Mouse (Mus musculus): Measurements from ENCODE around the gene Bex6. TPM values are rescaled to one million over a fixed set of nuclear protein-coding genes. Genes with fewer than 3 reads are reported as not detected.

The Bex6 gene
- polyA plus RNA-seq, 1 experiment from 2014 or later = 0.63 TPM

Other genes with a start within 250 kb of the Bex6 start
- gene Pigz, start 246.0 kb upstream of the Bex6 start, polyA plus RNA-seq (2016; fragmentation: Nextera tagmentation; extraction: Ambion mirVana) = 0.27 and 0.79 TPM in 2 replicates
- gene 0610012G03Rik, start 231.3 kb upstream of the Bex6 start, polyA plus RNA-seq (2016; fragmentation: Nextera tagmentation; extraction: Ambion mirVana) = 95.3 and 109 TPM in 2 replicates
- gene Ncbp2, start 231.3 kb upstream of the Bex6 start, polyA plus RNA-seq (2016; fragmentation: Nextera tagmentation; extraction: Ambion mirVana) = 82.2 and 107 TPM in 2 replicates
- gene Senp5, start 176.5 kb upstream of the Bex6 start, polyA plus RNA-seq (2016; fragmentation: Nextera tagmentation; extraction: Ambion mirVana) = 16.9 and 17.6 TPM in 2 replicates
- gene Pak2, start 100.5 kb upstream of the Bex6 start, polyA plus RNA-seq (2016; fragmentation: Nextera tagmentation; extraction: Ambion mirVana) = 32.5 and 32.8 TPM in 2 replicates
- gene Pigx, start 80.1 kb upstream of the Bex6 start, polyA plus RNA-seq (2016; fragmentation: Nextera tagmentation; extraction: Ambion mirVana) = 87.2 and 102 TPM in 2 replicates
- 25.5 and 25.9 TPM in 2 replicates for gene Cep19, start 80.0 kb upstream of the Bex6 start, polyA plus RNA-seq (2016; fragmentation: Nextera tagmentation; extraction: Ambion mirVana)
- 5.6 and 10.5 TPM in 2 replicates for gene Nrros, start 14.2 kb upstream of the Bex6 start, polyA plus RNA-seq (2016; fragmentation: Nextera tagmentation; extraction: Ambion mirVana)
- gene Fbxo45, start 67.3 kb downstream of the Bex6 start, polyA plus RNA-seq (2016; fragmentation: Nextera tagmentation; extraction: Ambion mirVana) = 8.6 and 11.1 TPM in 2 replicates
- 11.6 and 14.8 TPM in 2 replicates for gene Wdr53, start 67.4 kb downstream of the Bex6 start, polyA plus RNA-seq (2016; fragmentation: Nextera tagmentation; extraction: Ambion mirVana)
- 0.14 TPM in 1 of 2 replicates, not detected in the other for gene Smco1, start 91.6 kb downstream of the Bex6 start, polyA plus RNA-seq (2016; fragmentation: Nextera tagmentation; extraction: Ambion mirVana)
- gene Rnf168, start 97.6 kb downstream of the Bex6 start, polyA plus RNA-seq (2016; fragmentation: Nextera tagmentation; extraction: Ambion mirVana) = 22.0 and 24.4 TPM in 2 replicates
- 21.1 and 22.3 TPM in 2 replicates for gene Ubxn7, start 152.4 kb downstream of the Bex6 start, polyA plus RNA-seq (2016; fragmentation: Nextera tagmentation; extraction: Ambion mirVana)
- not detected in 2 replicates for gene Tm4sf19, start 220.7 kb downstream of the Bex6 start, polyA plus RNA-seq (2016; fragmentation: Nextera tagmentation; extraction: Ambion mirVana)
- 28.9 and 29.5 TPM in 2 replicates for gene Tctex1d2, start 239.9 kb downstream of the Bex6 start, polyA plus RNA-seq (2016; fragmentation: Nextera tagmentation; extraction: Ambion mirVana)

All from heart, embryonic 10.5 days (tissue).